Mouse (Mus musculus): ENCODE data around the gene Apod. TPM values are rescaled to one million over a fixed set of nuclear protein-coding genes. Genes with fewer than 3 reads are reported as not detected.

Gene Apod
- polyA plus RNA-seq, 1 experiment from 2014 or later = 1.0 TPM

GRCm38 (mm10) chr16:31327891-31328290 lies 13.3 kb upstream of the Apod start:
- ATAC-seq (ENCODE audit: low FRiP score, low TSS enrichment) = no peak
- Histone ChIP-seq H3K9me3 (ENCODE audit: control insufficient read depth, low read length) (no peaks in the 10 kb centered on the region), H3K27ac (replicated peaks) (peak overlapping the region; percentile 25; the same call in 1 of the 2 replicates), H3K27me3 (ENCODE audit: control insufficient read depth, insufficient read depth, low read length) (no peaks in the 10 kb centered on the region), H3K4me2 (replicated peaks; ENCODE audit: low read depth) (no peak overlapping the region), H3K36me3 (ENCODE audit: control insufficient read depth, insufficient read depth, low read length) (no peaks in the 10 kb centered on the region), H3K4me3 (ENCODE audit: low read depth, low read length) (no peak overlapping the region), H3K4me1 (replicated peaks; ENCODE audit: control insufficient read depth, insufficient read depth) (no peaks in the 10 kb centered on the region), H3K9ac (ENCODE audit: low read length) (no peak overlapping the region)
- TF ChIP-seq CTCF (IDR thresholded peaks at IDR 0.05; ENCODE audit: low read depth) (no peak), EP300 (optimal IDR thresholded peaks at IDR 0.05) (no peak)
- DNase-seq (ENCODE audit: low spot score) = no peak
- WGBS = 93% methylated on average over 2 of the region's 2 CpGs

- Histone ChIP-seq H3K4me1 (replicated peaks; ENCODE audit: control insufficient read depth, insufficient read depth) (no peaks in the 10 kb centered on the region), H3K27ac (replicated peaks) (peak overlapping the region; percentile 53), H3K36me3 (ENCODE audit: control insufficient read depth, insufficient read depth, low read length) (no peaks in the 10 kb centered on the region), H3K9ac (ENCODE audit: low read length) (no peak overlapping the region), H3K27me3 (ENCODE audit: control insufficient read depth, insufficient read depth, low read length) (no peaks in the 10 kb centered on the region), H3K4me2 (replicated peaks; ENCODE audit: low read depth) (no peak overlapping the region), H3K9me3 (ENCODE audit: control insufficient read depth, low read length) (no peaks in the 10 kb centered on the region), H3K4me3 (ENCODE audit: low read depth, low read length) (no peak overlapping the region)
- ATAC-seq (ENCODE audit: low FRiP score, low TSS enrichment) = no peak; the same call in 1 of the 2 replicates
- TF ChIP-seq EP300 (optimal IDR thresholded peaks at IDR 0.05) (no peak), CTCF (IDR thresholded peaks at IDR 0.05; ENCODE audit: low read depth) (no peak)
- no peak for DNase-seq (ENCODE audit: low spot score)
- 53% methylated on average over 8 of the region's 8 CpGs for WGBS
Measured at GRCm38 (mm10) chr16:31327430-31327829, 12.8 kb upstream of the Apod start.

- DNase-seq (ENCODE audit: low spot score) (no peak), ATAC-seq (ENCODE audit: low FRiP score, low TSS enrichment) (peak; percentile 32; the same call in 1 of the 2 replicates)
- H3K9ac ChIP-seq (ENCODE audit: low read length) = no peak overlapping the region
- no peaks in the 10 kb centered on the region for H3K27me3 ChIP-seq (ENCODE audit: control insufficient read depth, insufficient read depth, low read length)
- TF ChIP-seq CTCF (IDR thresholded peaks at IDR 0.05; ENCODE audit: low read depth) (no peak), EP300 (optimal IDR thresholded peaks at IDR 0.05) (no peak)
- no peaks in the 10 kb centered on the region for H3K36me3 ChIP-seq (ENCODE audit: control insufficient read depth, insufficient read depth, low read length)
- H3K4me1 ChIP-seq (replicated peaks; ENCODE audit: control insufficient read depth, insufficient read depth) = no peaks in the 10 kb centered on the region
- 56% methylated on average over 8 of the region's 8 CpGs for WGBS
- H3K4me3 ChIP-seq (ENCODE audit: low read depth, low read length) = no peak overlapping the region
- H3K4me2 ChIP-seq (replicated peaks; ENCODE audit: low read depth) = no peak overlapping the region
- H3K9me3 ChIP-seq (ENCODE audit: control insufficient read depth, low read length) = no peaks in the 10 kb centered on the region
- H3K27ac ChIP-seq (replicated peaks) = no peak overlapping the region
Measured at GRCm38 (mm10) chr16:31326679-31327078, 12.1 kb upstream of the Apod start.

GRCm38 (mm10) chr16:31325966-31326365 lies 11.4 kb upstream of the Apod start:
- H3K36me3 ChIP-seq (ENCODE audit: control insufficient read depth, insufficient read depth, low read length) = no peaks in the 10 kb centered on the region
- H3K4me2 ChIP-seq (replicated peaks; ENCODE audit: low read depth) = no peak overlapping the region
- DNase-seq (ENCODE audit: low spot score) = no peak
- H3K9me3 ChIP-seq (ENCODE audit: control insufficient read depth, low read length) = no peaks in the 10 kb centered on the region
- no peak for ATAC-seq (ENCODE audit: low FRiP score, low TSS enrichment)
- no peak for TF ChIP-seq EP300 (optimal IDR thresholded peaks at IDR 0.05)
- no peak for TF ChIP-seq CTCF (IDR thresholded peaks at IDR 0.05; ENCODE audit: low read depth)
- H3K27me3 ChIP-seq (ENCODE audit: control insufficient read depth, insufficient read depth, low read length) = no peaks in the 10 kb centered on the region
- no peak overlapping the region for H3K9ac ChIP-seq (ENCODE audit: low read length)
- WGBS = 52% methylated on average over 5 of the region's 5 CpGs
- H3K4me3 ChIP-seq (ENCODE audit: low read depth, low read length) = no peak overlapping the region
- no peaks in the 10 kb centered on the region for H3K4me1 ChIP-seq (replicated peaks; ENCODE audit: control insufficient read depth, insufficient read depth)
- peak overlapping the region; percentile 40; the same call in 1 of the 2 replicates for H3K27ac ChIP-seq (replicated peaks)

GRCm38 (mm10) chr16:31325120-31325519 lies 10.5 kb upstream of the Apod start:
- H3K4me1 ChIP-seq (replicated peaks; ENCODE audit: control insufficient read depth, insufficient read depth) = no peaks in the 10 kb centered on the region
- no peak overlapping the region for H3K4me2 ChIP-seq (replicated peaks; ENCODE audit: low read depth)
- DNase-seq (ENCODE audit: low spot score) (no peak), ATAC-seq (ENCODE audit: low FRiP score, low TSS enrichment) (no peak)
- no peak for TF ChIP-seq EP300 (optimal IDR thresholded peaks at IDR 0.05)
- TF ChIP-seq CTCF (IDR thresholded peaks at IDR 0.05; ENCODE audit: low read depth) = no peak
- WGBS = 95% methylated on average over 14 of the region's 14 CpGs
- H3K9me3 ChIP-seq (ENCODE audit: control insufficient read depth, low read length) = no peaks in the 10 kb centered on the region
- H3K4me3 ChIP-seq (ENCODE audit: low read depth, low read length) = no peak overlapping the region
- H3K9ac ChIP-seq (ENCODE audit: low read length) = no peak overlapping the region
- H3K27me3 ChIP-seq (ENCODE audit: control insufficient read depth, insufficient read depth, low read length) = no peaks in the 10 kb centered on the region
- H3K36me3 ChIP-seq (ENCODE audit: control insufficient read depth, insufficient read depth, low read length) = no peaks in the 10 kb centered on the region
- H3K27ac ChIP-seq (replicated peaks) = no peak overlapping the region

GRCm38 (mm10) chr16:31321501-31321900 lies 6.9 kb upstream of the Apod start:
- H3K4me2 ChIP-seq (replicated peaks; ENCODE audit: low read depth) = no peak overlapping the region
- H3K27me3 ChIP-seq (ENCODE audit: control insufficient read depth, insufficient read depth, low read length) = no peaks in the 10 kb centered on the region
- H3K9me3 ChIP-seq (ENCODE audit: control insufficient read depth, low read length) = no peaks in the 10 kb centered on the region
- no peaks in the 10 kb centered on the region for H3K36me3 ChIP-seq (ENCODE audit: control insufficient read depth, insufficient read depth, low read length)
- H3K4me1 ChIP-seq (replicated peaks; ENCODE audit: control insufficient read depth, insufficient read depth) = no peaks in the 10 kb centered on the region; the same call in 1 of the 2 replicates
- no peak overlapping the region for H3K9ac ChIP-seq (ENCODE audit: low read length)
- no peak overlapping the region for H3K27ac ChIP-seq (replicated peaks)
- DNase-seq (ENCODE audit: low spot score) (no peak), ATAC-seq (ENCODE audit: low FRiP score, low TSS enrichment) (no peak)
- 59% methylated on average over 4 of the region's 4 CpGs for WGBS
- TF ChIP-seq EP300 (optimal IDR thresholded peaks at IDR 0.05) (no peak), CTCF (IDR thresholded peaks at IDR 0.05; ENCODE audit: low read depth) (no peak)
- H3K4me3 ChIP-seq (ENCODE audit: low read depth, low read length) = no peak overlapping the region

All from stomach, postnatal 0 days (tissue).